Mouse (Mus musculus) ES-E14 (cell line): ENCODE results near the gene Msi2.

ENCODE experiments used
- CHD2 ChIP-seq: IDR thresholded peaks from 2 replicates; pipeline ENCODE4 v1.6.1; 2014; ENCODE audit warnings: mild to moderate bottlenecking, low read depth, low read length, inconsistent platforms
- HCFC1 ChIP-seq: IDR thresholded peaks from 2 replicates; pipeline ENCODE4 v1.6.1; 2012; ENCODE audit warnings: low read length, inconsistent platforms, borderline replicate concordance; ENCODE audit not compliant: insufficient read depth

GRCm38 (mm10) chr11:88495759-88496158 is 222.6 kb downstream of the Msi2 start:
- TF ChIP-seq CHD2, result no peak
- no peak for TF ChIP-seq HCFC1
